Mouse (Mus musculus) cortical plate, adult 2 months (tissue): ENCODE measurements around the gene Lefty1. TPM values are rescaled to one million over a fixed set of nuclear protein-coding genes. Genes with fewer than 3 reads are reported as not detected.

Source experiments
- H3K27ac ChIP-seq: fragments of 200-500 bp; 2 replicates; pipeline ENCODE4 v1.5.1; 2012; ENCODE audit warnings: low read length, control low read depth, inconsistent platforms; ENCODE audit not compliant: insufficient read depth
- H3K4me1 ChIP-seq: fragments of 200-500 bp; 2 replicates; pipeline ENCODE4 v1.6.1; 2011; ENCODE audit warnings: low read length; ENCODE audit not compliant: control insufficient read depth, insufficient read depth
- H3K4me3 ChIP-seq: fragments of 200-500 bp; 2 replicates; pipeline ENCODE4 v1.5.1; 2011; ENCODE audit warnings: mild to moderate bottlenecking, low read length, control low read depth; ENCODE audit not compliant: insufficient read depth
- CTCF ChIP-seq: fragments of 200-500 bp; IDR thresholded peaks from 2 replicates; pipeline ENCODE4 v1.5.1; 2011; ENCODE audit warnings: mild to moderate bottlenecking, control low read depth, low read length; ENCODE audit not compliant: insufficient read depth; ENCODE audit errors: extremely low read depth
- POLR2A ChIP-seq: fragments of 200-500 bp; IDR thresholded peaks from 2 replicates; pipeline ENCODE4 v1.6.1; 2011; ENCODE audit warnings: mild to moderate bottlenecking, low read length, control low read depth; ENCODE audit not compliant: insufficient read depth; ENCODE audit errors: extremely low read depth
- polyA plus RNA-seq: library from polyadenylated mRNA; depleted of rRNA; stranded (reverse); fragments of >200 nt; gene quantifications from 2 replicates; pipeline ENCODE4 v1.2.3, GENCODE M21; 2012

Lefty1 gene
- polyA plus RNA-seq, 1 experiment: 1.5 TPM

DNA sequence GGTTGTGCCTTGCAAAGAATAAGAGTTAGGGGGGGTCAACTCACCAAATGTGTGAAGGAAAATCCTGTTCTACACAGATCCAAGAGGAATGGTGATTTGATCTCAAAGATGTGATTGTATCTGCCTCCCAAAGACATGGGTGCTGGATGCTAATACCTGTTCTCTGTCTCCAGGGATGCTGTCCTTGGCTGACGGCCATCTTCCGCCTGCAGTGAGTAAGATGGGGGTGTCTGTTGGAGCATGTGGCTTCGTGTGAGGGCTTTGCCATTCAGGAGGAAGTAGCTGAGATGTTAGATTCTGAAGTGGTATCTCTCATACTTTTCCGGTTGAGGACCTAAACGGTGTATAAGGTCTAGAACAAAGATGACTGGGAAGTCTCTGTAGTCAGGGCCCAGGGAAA is 18.0 kb downstream of the Lefty1 start:
- no peak for TF ChIP-seq CTCF
- TF ChIP-seq POLR2A: no peak
- Histone ChIP-seq H3K4me1 (no peaks in the 10 kb centered on the region), H3K27ac (no peak overlapping the region), H3K4me3 (no peak overlapping the region)

DNA sequence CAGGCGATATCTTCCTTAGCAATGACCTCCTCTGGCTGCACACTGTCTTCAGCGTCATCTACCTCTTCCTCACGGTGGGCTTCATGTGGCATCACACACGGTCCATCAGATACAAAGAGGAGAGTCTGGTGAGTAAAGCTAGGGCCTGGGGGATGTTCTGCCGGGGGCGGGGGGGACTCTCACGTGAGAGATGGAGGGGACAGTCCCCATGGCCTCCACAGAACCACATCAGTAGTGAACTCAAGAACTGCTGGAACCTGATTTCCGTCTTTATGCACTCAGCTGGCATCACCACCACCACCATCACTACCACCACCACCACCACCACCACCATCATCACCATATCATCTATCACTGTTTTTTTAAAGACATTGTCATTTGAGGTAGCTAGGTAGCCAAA is 21.6 kb downstream of the Lefty1 start:
- TF ChIP-seq CTCF (no peak), POLR2A (no peak)
- H3K27ac ChIP-seq: no peak overlapping the region
- H3K4me3 ChIP-seq: no peak overlapping the region
- H3K4me1 ChIP-seq: no peaks in the 10 kb centered on the region

DNA sequence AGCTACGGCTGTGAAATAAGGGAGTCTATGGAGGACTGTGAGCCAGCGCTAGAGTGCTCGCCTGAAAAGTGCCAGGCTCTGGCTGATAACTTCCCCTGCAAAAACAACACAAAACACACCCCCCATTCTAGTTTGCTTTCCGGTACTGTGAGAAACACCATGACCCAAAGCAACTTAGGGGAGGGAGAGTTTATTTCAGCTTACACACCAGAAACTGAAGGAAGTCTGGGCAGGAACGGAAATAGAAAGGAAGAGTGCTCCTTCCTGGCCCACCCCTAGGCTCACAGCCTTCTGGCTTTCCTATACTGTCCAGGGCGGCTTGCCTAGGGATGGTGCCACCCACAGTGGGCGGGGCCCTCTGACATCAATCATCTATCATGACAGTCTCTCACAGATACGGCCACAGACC is 22.2 kb downstream of the Lefty1 start:
- TF ChIP-seq POLR2A (no peak), CTCF (no peak)
- Histone ChIP-seq H3K4me1 (no peaks in the 10 kb centered on the region), H3K4me3 (no peak overlapping the region), H3K27ac (no peak overlapping the region)

DNA sequence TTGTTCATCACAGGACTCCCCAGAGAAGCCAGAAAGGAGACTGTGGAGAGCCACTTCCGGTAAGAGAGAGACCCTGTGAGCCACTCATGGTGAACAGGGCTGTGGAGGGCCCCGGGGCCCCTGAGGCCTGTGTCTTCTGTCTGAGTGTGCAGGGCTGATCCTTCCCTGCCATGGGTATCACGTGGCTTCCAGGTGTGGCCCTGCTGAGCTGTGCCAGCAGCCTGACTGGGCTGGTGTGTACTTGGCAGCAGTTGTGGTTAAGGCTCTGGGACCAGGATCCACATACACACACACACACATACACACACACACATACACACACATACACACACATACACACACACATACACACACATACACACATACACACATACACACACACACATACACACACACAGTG is 23.2 kb downstream of the Lefty1 start:
- no peak overlapping the region for H3K27ac ChIP-seq
- no peak overlapping the region for H3K4me3 ChIP-seq
- no peaks in the 10 kb centered on the region for H3K4me1 ChIP-seq
- TF ChIP-seq POLR2A: no peak
- no peak for TF ChIP-seq CTCF

DNA sequence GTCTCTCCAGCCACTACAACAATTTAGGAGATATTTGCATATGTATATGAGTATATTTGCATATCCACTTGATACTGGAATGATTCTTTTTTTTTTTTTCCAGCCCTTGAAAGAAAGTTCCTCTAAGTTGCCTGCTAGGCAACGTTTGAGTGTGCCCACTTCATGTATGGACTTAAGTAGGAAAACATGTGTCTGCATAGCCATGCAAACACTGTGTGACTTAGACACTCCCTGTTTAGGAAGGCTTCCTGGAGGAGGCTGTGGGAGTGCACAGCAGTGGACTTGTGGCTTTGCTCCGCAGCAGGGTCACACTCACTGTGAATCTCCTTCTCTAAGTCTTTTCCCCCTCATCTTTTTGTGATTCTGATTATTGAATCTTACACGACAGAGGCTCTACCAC is 24.0 kb downstream of the Lefty1 start:
- no peak for TF ChIP-seq POLR2A
- no peak for TF ChIP-seq CTCF

DNA sequence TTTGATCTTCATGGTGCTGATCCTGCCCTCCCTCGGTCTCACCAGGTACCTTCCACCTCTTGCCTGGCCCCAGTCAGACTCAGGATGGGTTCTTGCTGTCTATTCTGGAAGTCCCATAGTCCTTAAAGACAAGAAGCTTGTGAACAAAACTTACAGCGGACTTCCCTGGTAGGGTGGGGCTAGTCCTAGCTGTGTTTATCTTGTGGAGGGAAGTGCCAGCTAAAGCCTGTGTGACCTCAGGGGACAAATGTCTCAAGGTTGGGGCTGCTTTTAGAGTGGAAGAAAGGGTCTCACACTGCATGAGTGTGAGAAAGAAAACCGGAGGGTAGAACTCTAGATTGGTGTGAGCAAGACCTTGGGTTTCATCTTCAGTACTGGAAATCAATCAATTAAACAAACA is 31.0 kb downstream of the Lefty1 start:
- no peaks in the 10 kb centered on the region for H3K4me1 ChIP-seq
- TF ChIP-seq CTCF: no peak
- TF ChIP-seq POLR2A: no peak
- no peak overlapping the region for H3K27ac ChIP-seq
- no peak overlapping the region for H3K4me3 ChIP-seq

More for the DNA sequence above, 24.0 kb downstream of the Lefty1 start:
- Histone ChIP-seq H3K27ac (no peak overlapping the region), H3K4me3 (no peak overlapping the region), H3K4me1 (no peaks in the 10 kb centered on the region)

DNA sequence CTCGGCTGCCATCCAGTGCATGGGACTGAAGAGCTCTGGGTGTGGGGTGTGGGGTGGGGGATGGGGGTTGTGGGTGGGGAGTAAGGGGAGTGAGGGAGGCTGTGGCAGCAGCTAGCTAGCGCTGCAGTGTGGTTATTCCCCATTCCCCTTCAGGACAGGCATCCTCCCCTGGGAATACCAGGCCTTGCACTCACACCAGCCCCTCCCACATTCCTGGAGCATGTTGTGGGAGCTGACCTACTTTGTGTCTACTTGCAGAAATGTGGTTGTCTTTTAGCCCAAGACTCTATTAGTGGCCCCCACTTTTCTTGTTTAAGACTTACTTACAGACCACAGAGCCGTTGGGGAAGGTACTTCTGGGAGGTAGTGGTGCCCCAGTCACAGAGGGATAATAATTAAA is 31.7 kb downstream of the Lefty1 start:
- TF ChIP-seq POLR2A: no peak
- no peak for TF ChIP-seq CTCF
- H3K4me1 ChIP-seq: no peaks in the 10 kb centered on the region
- no peak overlapping the region for H3K4me3 ChIP-seq
- no peak overlapping the region for H3K27ac ChIP-seq

DNA sequence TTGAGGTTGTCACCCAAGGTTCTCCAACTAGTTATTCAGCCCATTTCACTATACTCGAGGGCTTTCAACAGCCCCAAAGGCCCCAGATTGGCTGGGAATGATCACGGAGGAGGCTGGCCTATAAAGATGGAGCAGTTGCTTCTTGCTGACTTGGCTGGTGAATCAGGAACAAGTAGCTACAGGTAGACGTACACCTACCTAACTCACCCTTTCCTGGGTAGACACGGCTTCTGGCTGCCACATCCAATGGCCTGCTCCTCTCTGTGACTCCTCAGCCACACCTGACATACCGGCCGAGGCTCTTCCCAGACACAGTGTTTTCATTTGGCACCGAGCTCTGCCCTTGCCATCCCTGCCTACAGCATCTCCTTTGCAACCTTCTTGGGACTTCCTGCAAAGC is 32.4 kb downstream of the Lefty1 start:
- no peak overlapping the region for H3K4me3 ChIP-seq
- no peaks in the 10 kb centered on the region for H3K4me1 ChIP-seq
- H3K27ac ChIP-seq: no peak overlapping the region
- TF ChIP-seq POLR2A (no peak), CTCF (no peak)

DNA sequence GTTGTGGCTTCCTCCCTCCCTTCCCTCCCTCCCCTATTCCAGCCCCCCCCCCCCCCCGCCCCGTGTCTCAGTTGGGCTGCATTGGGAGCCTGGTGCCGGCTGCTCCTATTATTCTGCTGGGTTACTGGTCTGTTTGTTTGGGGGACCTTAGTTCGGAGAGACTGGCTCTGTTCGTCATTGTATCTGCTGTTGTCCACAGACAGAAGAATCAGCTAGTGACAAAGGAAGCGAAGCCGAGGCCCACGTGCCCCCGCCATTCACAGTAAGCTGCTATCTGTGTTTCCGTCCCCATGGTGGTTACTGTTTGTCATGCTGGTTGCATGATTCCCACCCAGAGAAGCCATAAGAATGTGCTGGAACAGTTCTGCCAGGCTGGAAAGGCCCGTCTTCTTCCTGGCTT is 38.1 kb downstream of the Lefty1 start:
- no peak for TF ChIP-seq POLR2A
- no peak for TF ChIP-seq CTCF
- Histone ChIP-seq H3K4me1 (no peaks in the 10 kb centered on the region), H3K27ac (peak overlapping the region; percentile 96), H3K4me3 (no peak overlapping the region)

DNA sequence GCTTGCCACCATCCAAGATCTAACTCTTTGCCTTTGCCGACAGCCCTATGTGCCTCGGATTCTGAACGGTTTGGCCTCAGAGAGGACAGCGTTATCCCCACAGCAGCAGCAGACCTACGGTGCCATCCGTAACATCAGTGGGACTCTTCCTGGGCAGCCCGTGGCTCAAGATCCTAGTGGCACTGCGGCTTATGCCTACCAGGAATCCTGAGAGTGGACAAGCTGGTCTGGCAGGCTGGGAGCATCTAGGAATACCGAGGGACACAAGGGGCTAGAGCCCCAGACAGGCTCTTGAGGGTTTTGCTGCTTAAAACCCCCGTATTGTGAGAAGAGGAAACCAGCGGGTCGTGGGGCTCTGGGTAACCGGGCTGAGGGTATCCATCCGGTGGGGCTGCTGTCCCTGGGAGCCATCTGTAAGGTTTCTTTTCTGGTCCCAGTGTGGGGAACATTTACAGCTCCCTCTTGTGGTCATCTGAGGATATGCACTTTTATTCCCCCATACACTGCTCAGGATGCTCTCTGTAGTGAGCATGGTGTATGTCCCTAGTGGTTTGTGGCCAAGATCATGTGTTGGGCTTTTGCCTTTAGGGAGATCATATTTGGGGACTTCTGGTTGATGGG is 39.4 kb downstream of the Lefty1 start:
- TF ChIP-seq POLR2A (no peak), CTCF (peak; percentile 63)
- Histone ChIP-seq H3K4me3 (no peak overlapping the region), H3K4me1 (no peaks in the 10 kb centered on the region), H3K27ac (0 out of 2 replicates have a peak overlapping the region, but pooled peaks have one; percentile 58)

DNA sequence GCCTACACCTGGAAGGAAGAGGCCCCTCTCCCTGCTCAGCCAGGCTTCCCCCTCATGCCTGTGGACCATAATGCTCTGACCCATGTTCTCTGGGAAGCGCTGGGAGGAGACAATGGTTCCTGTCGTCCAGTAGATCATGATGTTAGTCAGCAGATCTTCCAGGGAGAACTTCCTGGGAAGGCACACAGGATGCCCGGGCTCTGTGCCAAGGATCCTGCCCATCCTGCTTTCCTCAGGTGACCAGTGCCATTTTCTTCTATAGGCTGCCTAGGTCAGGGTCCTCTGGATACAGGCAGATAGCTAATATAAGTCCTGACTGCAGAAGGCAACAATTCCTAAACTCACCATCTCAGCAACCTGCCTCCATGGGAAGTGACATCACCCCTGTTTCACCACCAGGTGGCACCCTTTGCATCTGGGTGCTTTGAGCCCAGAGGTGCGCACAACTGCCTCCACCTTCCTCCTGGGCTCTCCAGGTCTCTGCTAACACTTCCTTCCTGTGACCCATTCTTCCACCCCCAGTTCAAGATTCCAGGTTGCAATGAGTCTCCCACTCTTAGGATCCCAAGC is 41.4 kb downstream of the Lefty1 start:
- TF ChIP-seq POLR2A (no peak), CTCF (peak; percentile 62)
- Histone ChIP-seq H3K4me3 (no peak overlapping the region), H3K27ac (no peak overlapping the region), H3K4me1 (no peaks in the 10 kb centered on the region)
